Mouse (Mus musculus) cortical plate, adult 2 months (tissue): ENCODE data around the gene Mylk2.

Experiments used
- CTCF ChIP-seq: fragments of 200-500 bp; IDR thresholded peaks from 2 replicates; pipeline ENCODE4 v1.5.1; 2011; ENCODE audit warnings: mild to moderate bottlenecking, control low read depth, low read length; ENCODE audit not compliant: insufficient read depth; ENCODE audit errors: extremely low read depth
- POLR2A ChIP-seq: fragments of 200-500 bp; IDR thresholded peaks from 2 replicates; pipeline ENCODE4 v1.6.1; 2011; ENCODE audit warnings: mild to moderate bottlenecking, low read length, control low read depth; ENCODE audit not compliant: insufficient read depth; ENCODE audit errors: extremely low read depth

- TF ChIP-seq CTCF: peak; percentile 73
- no peak for TF ChIP-seq POLR2A
These were observed 28.7 kb downstream of the Mylk2 start for GRCm38 (mm10) chr2:152939846-152940245.
